Mouse (Mus musculus) limb, embryonic 13.5 days (tissue): ENCODE data around the gene Tm7sf2. TPM values are rescaled to one million over a fixed set of nuclear protein-coding genes. Genes with fewer than 3 reads are reported as not detected.
"Not testable (repeated sequence)": the region's sequence is repeated elsewhere in the genome, so short reads cannot be mapped to it uniquely, and the experiment has no call there.

Experiments
- ATAC-seq: fragments of 200-750 bp; cut with Nextera tagmentation; 2 replicates; pipeline ENCODE4 v1.8.0; 2017; ENCODE audit warnings: low read depth, moderate number of reproducible peaks, moderate TSS enrichment; ENCODE audit not compliant: low FRiP score
- H3K27ac ChIP-seq: fragments of 300-500 bp; sonication (generic); 2 replicates; pipeline ENCODE4 v1.5.1; 2015; ENCODE audit warnings: inconsistent platforms, mild to moderate bottlenecking, moderate library complexity
- H3K27me3 ChIP-seq: fragments of 300-500 bp; sonication (generic); 2 replicates; pipeline ENCODE4 v1.6.1; 2015; ENCODE audit warnings: mild to moderate bottlenecking, inconsistent platforms
- H3K36me3 ChIP-seq: fragments of 300-500 bp; sonication (generic); 2 replicates; pipeline ENCODE4 v1.6.1; 2015; ENCODE audit warnings: inconsistent platforms, mild to moderate bottlenecking, moderate library complexity
- H3K4me1 ChIP-seq: fragments of 300-500 bp; sonication (generic); 2 replicates; pipeline ENCODE4 v1.6.1; 2015; ENCODE audit warnings: inconsistent platforms
- H3K4me2 ChIP-seq: fragments of 300-500 bp; sonication (generic); replicated peaks from 2 replicates; pipeline ENCODE4 v1.6.1; 2015; ENCODE audit warnings: inconsistent platforms, mild to moderate bottlenecking, moderate library complexity
- H3K4me3 ChIP-seq: fragments of 300-500 bp; sonication (generic); 2 replicates; pipeline ENCODE4 v1.5.1; 2015; ENCODE audit warnings: moderate library complexity, mild to moderate bottlenecking, inconsistent platforms
- H3K9ac ChIP-seq: fragments of 300-500 bp; sonication (generic); 2 replicates; pipeline ENCODE4 v1.6.1; 2015; ENCODE audit warnings: mild to moderate bottlenecking, inconsistent platforms
- H3K9me3 ChIP-seq: fragments of 300-500 bp; sonication (generic); 2 replicates; pipeline ENCODE4 v1.6.1; 2016; ENCODE audit warnings: inconsistent platforms
- WGBS: fragments of 180-500 bp; shearing (Covaris S2); methylation state at CpG from one replicate; pipeline ENCODE4 v1.1.7; 2015; 5-methylcytosine and 5-hydroxymethylcytosine counted together
- polyA plus RNA-seq: library from polyadenylated mRNA; unstranded; fragments of >200 nt; fragmentation: Nextera tagmentation; extraction: Ambion mirVana; gene quantifications from 2 replicates; pipeline ENCODE4 v1.2.1, GENCODE M21; 2015

Tm7sf2 gene
- polyA plus RNA-seq, 1 experiment from 2014 or later = 24.0 TPM

DNA sequence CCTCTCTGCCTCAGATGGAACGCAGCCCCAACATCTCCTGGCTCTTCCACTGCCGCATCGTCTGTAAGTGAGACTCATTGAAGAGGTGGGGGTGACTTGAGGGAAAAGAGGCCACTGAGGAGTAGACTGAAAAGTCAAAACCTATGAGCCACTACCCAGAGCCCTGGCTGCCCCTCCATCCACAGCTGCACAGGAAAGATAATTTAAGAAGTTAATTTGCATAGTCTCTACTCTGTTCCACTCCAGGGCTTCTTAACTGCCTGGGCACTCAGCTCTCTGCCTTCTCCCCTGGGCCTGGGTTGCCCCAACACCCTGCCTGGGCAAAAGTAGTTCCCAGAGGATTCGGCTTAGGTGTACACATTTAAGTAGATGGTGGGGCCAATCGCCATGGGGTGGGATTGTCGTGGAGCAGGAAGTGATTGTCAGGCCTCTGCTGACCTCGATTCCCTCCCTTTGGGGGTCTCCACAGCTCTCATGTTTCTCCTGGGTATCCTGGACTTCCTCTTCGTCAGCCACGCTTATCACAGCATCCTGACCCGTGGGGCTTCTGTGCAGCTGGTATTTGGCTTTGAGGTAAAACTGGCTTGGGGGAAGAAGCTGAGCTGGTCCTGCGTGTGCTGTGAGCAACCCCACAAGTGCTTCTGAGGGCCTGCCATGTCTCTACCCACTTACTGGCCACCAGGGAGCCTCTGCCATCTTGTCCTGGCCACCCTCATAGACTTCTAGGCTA lies 19.3 kb downstream of the Tm7sf2 start:
- Histone ChIP-seq H3K9me3 (no peaks in the 10 kb centered on the region), H3K9ac (peak overlapping the region; percentile 95; the same call in 1 of the 2 replicates), H3K4me2 (peak overlapping the region; percentile 98; the same call in 1 of the 2 replicates), H3K4me3 (no peak overlapping the region), H3K27ac (no peak overlapping the region), H3K36me3 (peaks cover 59% of the 10 kb centered on the region), H3K4me1 (peaks cover 23% of the 10 kb centered on the region), H3K27me3 (no peaks in the 10 kb centered on the region)
- no peak for ATAC-seq
- 87% methylated on average over 11 of the region's 11 CpGs for WGBS

DNA sequence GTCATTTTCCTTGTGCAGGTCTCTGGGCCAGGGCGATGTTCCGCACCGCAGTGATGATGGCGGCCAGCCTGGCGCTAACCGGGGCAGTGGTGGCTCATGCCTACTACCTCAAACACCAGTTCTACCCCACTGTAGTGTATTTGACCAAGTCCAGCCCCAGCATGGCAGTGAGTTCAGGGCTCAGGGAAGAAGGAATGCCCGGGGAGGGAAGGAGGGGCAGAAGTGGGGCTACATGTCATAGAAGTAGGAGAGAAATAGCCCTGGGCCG lies 20.3 kb downstream of the Tm7sf2 start:
- H3K4me2 ChIP-seq = peak overlapping the region; percentile 98
- peaks cover 49% of the 10 kb centered on the region for H3K36me3 ChIP-seq
- H3K4me1 ChIP-seq = peaks cover 23% of the 10 kb centered on the region
- no peak overlapping the region for H3K27ac ChIP-seq
- 85% methylated on average over 8 of the region's 8 CpGs for WGBS
- no peak for ATAC-seq
- H3K9me3 ChIP-seq = no peaks in the 10 kb centered on the region
- H3K4me3 ChIP-seq = peak overlapping the region; percentile 93
- peak overlapping the region; percentile 95 for H3K9ac ChIP-seq
- no peaks in the 10 kb centered on the region for H3K27me3 ChIP-seq

DNA sequence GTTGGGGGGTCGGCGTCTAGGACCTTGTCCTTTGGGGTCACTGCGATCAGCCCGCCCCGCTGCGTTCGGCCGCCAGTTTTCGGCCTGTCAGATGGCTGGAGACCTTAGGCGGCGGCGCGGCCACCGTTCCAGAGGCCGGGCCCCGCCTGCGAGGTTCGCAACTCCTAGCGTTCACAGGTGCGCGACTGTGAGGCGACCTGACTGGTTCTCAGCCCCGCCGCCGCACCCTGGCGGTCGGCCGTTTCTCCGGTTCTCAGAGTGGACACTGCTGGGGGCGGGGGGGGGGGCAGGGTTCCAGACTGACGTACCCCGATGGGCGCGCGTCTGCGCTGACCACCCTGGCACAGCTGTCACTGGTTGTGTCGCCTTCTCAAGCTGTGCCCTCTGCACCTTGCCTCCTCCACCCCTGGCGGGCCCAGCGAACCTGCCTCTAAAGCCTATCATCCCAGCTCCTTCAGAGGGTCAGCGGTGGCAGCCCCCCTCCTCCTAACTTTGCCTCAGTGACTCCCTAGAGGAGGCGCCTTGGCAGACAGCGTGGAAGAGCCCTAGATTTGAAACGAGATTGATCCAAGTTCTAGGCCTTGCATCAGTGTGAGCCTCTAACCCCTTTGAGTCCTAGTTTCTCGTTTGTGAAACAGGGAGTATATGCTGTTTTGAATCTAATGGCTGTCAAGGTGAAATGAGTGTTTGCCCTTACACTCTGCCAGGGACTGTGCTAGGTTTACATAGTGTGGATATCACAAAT lies 20.8 kb downstream of the Tm7sf2 start:
- Histone ChIP-seq H3K4me2 (peak overlapping the region; percentile 98), H3K4me3 (peak overlapping the region; percentile 93), H3K9me3 (no peaks in the 10 kb centered on the region), H3K27me3 (no peaks in the 10 kb centered on the region), H3K36me3 (peaks cover 44% of the 10 kb centered on the region), H3K4me1 (peaks cover 23% of the 10 kb centered on the region), H3K9ac (peak overlapping the region; percentile 95), H3K27ac (peak overlapping the region; percentile 99)
- WGBS = 2% methylated on average over 41 of the region's 44 CpGs
- peak; percentile 7 for ATAC-seq

- H3K4me1 ChIP-seq = peaks cover 23% of the 10 kb centered on the region
- H3K9ac ChIP-seq = peak within 1 kb of the TSS; percentile 95
- no peaks in the 10 kb centered on the region for H3K27me3 ChIP-seq
- peak within 1 kb of the TSS; percentile 98 for H3K4me2 ChIP-seq
- peak; percentile 94 for ATAC-seq
- H3K36me3 ChIP-seq = peaks cover 36% of the 10 kb centered on the region
- under 1% methylated on average over 65 of the region's 65 CpGs for WGBS
- no peaks in the 10 kb centered on the region for H3K9me3 ChIP-seq
- H3K27ac ChIP-seq = peak within 1 kb of the TSS; percentile 99
- peak within 1 kb of the TSS; percentile 93 for H3K4me3 ChIP-seq
These were observed 21.6 kb downstream of the Tm7sf2 start, which contains the start of gene Syvn1 for GRCm38 (mm10) chr19:6046294-6047153. Gene Syvn1, plus strand, starts transcription at chr19:6046576.

DNA sequence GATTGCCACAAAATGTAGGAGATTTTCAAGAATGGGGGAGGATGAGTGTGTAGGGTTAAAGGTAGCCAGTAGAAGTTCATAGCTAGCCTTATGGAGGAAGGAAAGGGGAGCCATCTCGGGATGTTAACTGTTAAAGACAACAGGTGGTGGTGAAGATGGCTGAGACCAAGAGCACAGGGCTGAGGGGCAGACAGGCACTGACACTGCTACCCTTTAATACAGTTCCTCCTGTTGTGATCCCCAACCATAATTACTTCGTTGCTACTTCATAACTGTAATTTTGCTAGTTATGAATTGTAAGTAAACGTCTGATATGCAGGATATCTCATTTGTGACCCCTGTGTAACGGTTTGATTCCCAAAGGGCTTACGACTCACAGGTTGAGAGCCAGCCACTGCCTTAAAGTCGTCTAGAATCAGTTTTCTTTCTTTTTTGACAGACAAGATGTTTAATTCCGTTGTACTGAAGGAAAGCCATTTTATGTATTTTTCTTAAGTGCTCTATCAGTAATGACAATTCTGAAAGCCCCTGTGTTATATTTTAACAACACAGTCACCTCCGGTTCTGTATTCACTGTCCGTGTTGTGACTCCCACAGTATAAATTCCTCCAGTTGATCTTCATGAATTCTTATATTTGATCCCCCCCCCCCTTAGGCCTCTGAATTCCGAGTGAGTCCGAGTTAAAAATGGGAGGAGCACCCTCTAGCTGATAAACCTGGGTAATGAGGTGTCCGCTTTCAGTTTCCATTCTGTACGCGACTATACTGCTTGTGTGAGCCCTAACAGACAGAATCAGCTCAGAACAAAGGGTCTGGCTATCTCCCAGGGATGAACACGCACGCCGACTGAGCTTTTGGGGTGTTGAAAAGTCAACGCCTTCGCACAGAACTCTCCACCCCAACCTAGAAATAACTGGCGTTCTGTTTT lies 22.5 kb downstream of the Tm7sf2 start:
- peak overlapping the region; percentile 98 for H3K4me2 ChIP-seq
- H3K27ac ChIP-seq = peak overlapping the region; percentile 99
- WGBS = 16% methylated on average over 20 of the region's 20 CpGs
- peaks cover 23% of the 10 kb centered on the region for H3K4me1 ChIP-seq
- H3K9ac ChIP-seq = peak overlapping the region; percentile 95
- H3K27me3 ChIP-seq = no peaks in the 10 kb centered on the region
- peaks cover 27% of the 10 kb centered on the region for H3K36me3 ChIP-seq
- no peaks in the 10 kb centered on the region for H3K9me3 ChIP-seq
- ATAC-seq = peak; percentile 5; the same call in 1 of the 2 replicates
- H3K4me3 ChIP-seq = peak overlapping the region; percentile 93

GRCm38 (mm10) chr19:6044102-6044501 lies 24.1 kb downstream of the Tm7sf2 start:
- peaks cover 12% of the 10 kb centered on the region for H3K36me3 ChIP-seq
- not testable (repeated sequence) for H3K4me2 ChIP-seq, H3K27ac ChIP-seq, ATAC-seq, H3K9ac ChIP-seq, H3K9me3 ChIP-seq, H3K4me3 ChIP-seq, H3K27me3 ChIP-seq
- peaks cover 23% of the 10 kb centered on the region for H3K4me1 ChIP-seq
- 63% methylated on average over 4 of the region's 4 CpGs for WGBS

GRCm38 (mm10) chr19:6042293-6042692 lies 25.9 kb downstream of the Tm7sf2 start:
- Histone ChIP-seq H3K9ac (no peak overlapping the region), H3K9me3 (no peaks in the 10 kb centered on the region), H3K4me1 (peaks cover 10% of the 10 kb centered on the region), H3K27me3 (no peaks in the 10 kb centered on the region), H3K27ac (no peak overlapping the region), H3K36me3 (no peaks in the 10 kb centered on the region), H3K4me3 (no peak overlapping the region), H3K4me2 (no peak overlapping the region)
- WGBS = 90% methylated on average over 9 of the region's 9 CpGs
- no peak for ATAC-seq

DNA sequence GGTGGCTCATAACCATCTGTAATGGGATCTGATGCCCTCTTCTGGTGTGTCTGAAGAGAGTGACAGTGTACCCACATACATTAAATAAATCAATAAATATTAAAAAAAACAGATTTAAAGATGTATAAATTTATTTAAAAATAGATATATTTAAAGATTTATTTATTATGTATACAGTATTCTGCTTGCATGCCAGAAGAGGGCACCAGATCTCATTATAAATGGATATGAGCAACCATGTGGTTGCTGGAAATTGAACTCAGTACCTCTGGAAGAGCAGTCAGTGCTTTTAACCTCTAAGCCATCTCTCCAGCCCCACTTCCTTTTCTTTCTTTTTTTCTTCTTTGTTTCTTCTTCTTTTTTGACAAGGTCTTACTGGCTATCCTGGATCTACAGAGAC lies 28.2 kb downstream of the Tm7sf2 start:
- Histone ChIP-seq H3K27ac (no peak overlapping the region), H3K9me3 (no peaks in the 10 kb centered on the region), H3K4me3 (no peak overlapping the region), H3K27me3 (no peaks in the 10 kb centered on the region), H3K9ac (no peak overlapping the region), H3K4me1 (peaks cover under 1% of the 10 kb centered on the region), H3K4me2 (no peak overlapping the region), H3K36me3 (no peaks in the 10 kb centered on the region)
- no peak for ATAC-seq

DNA sequence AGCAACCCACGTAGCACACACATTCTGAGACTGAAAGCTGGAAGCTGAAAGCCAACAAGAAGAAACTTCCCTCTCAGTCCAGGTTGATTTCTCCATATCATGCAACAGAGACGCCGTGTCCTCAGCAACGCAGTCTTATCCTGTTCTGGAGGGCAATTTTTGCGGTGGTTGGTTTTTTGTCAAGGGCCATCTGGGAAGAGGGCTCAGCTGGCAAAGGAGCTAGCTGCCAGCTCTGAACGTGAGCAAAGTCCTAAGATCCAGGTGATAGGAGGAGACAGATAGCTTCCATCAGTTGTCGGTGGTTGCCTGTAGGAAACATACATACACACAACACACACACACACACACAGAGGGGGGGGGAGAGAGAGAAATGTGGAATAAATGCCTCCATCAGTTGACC lies 29.8 kb downstream of the Tm7sf2 start:
- WGBS = 84% methylated on average over 7 of the region's 7 CpGs
- no peak overlapping the region for H3K9ac ChIP-seq

DNA sequence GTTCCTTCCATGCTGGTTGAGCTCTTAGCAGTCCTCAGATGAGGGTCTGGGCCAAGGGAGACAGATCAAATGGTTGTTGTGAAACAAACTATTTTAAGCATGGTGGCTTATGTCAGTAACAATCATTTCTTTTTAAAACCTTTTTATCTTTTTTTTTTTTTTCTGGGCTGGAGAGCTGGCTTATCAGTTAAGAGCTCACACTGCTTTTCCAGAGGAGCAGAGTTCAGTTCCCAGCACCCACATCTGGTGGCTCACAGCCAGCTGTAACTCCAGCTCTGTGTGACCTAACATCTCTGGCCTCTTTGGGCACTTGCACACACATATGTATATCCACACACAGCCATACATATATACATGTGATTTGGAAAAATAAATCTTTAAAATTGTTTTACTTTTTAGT lies 30.5 kb downstream of the Tm7sf2 start:
- Histone ChIP-seq H3K4me1 (no peaks in the 10 kb centered on the region), H3K27me3 (no peaks in the 10 kb centered on the region), H3K4me3 (no peak overlapping the region), H3K9me3 (no peaks in the 10 kb centered on the region), H3K27ac (no peak overlapping the region), H3K36me3 (no peaks in the 10 kb centered on the region), H3K4me2 (no peak overlapping the region), H3K9ac (no peak overlapping the region)
- ATAC-seq = no peak

More for the DNA sequence above, 29.8 kb downstream of the Tm7sf2 start:
- no peaks in the 10 kb centered on the region for H3K36me3 ChIP-seq
- H3K27ac ChIP-seq = no peak overlapping the region
- H3K4me3 ChIP-seq = no peak overlapping the region
- H3K27me3 ChIP-seq = no peaks in the 10 kb centered on the region
- H3K4me1 ChIP-seq = no peaks in the 10 kb centered on the region
- ATAC-seq = no peak
- no peaks in the 10 kb centered on the region for H3K9me3 ChIP-seq
- H3K4me2 ChIP-seq = no peak overlapping the region

- no peaks in the 10 kb centered on the region for H3K27me3 ChIP-seq
- no peak for ATAC-seq
- H3K9ac ChIP-seq = no peak overlapping the region
- H3K4me2 ChIP-seq = no peak overlapping the region
- H3K4me3 ChIP-seq = no peak overlapping the region
- H3K4me1 ChIP-seq = no peaks in the 10 kb centered on the region
- 76% methylated on average over 9 of the region's 9 CpGs for WGBS
- no peak overlapping the region for H3K27ac ChIP-seq
- no peaks in the 10 kb centered on the region for H3K9me3 ChIP-seq
- no peaks in the 10 kb centered on the region for H3K36me3 ChIP-seq
These were observed 32.1 kb downstream of the Tm7sf2 start for GRCm38 (mm10) chr19:6035966-6036585.
